ENCODE assay signal across 10 mouse cellular contexts in genomic region chr5:17689604-17690003, GRCm38 (mm10).
DNase-seq lines count a peak whose midpoint lies in the region; ATAC-seq and TF ChIP-seq lines count a peak whose summit lies in the region.
"Had no signal": no experiment of that assay in that cellular context is flagged by ENCODE, and none has a peak within 500 bp of the region (broad histone marks: within the 10 kb centered on the region; RNA-seq: fewer than 3 reads in every experiment).

No protein-coding gene starts in this region.

- intact Hi-C loops in heart, postnatal 14 days (cut with DNase I), result no loop called here

- H3K9me3 ChIP-seq in embryonic facial prominence, embryonic 11.5 days (replicated peaks; ENCODE audit: control insufficient read depth, low read length), result no peaks in the 10 kb centered on the region
- H3K9me3 ChIP-seq in embryonic facial prominence, embryonic 10.5 days, result no peaks in the 10 kb centered on the region
- no peaks in the 10 kb centered on the region for H3K9me3 ChIP-seq in hindbrain, embryonic 14.5 days (ENCODE audit: control insufficient read depth, low read length)

- H3K27me3 ChIP-seq in embryonic facial prominence, embryonic 11.5 days (ENCODE audit: control insufficient read depth, insufficient read depth, low read length), result no peaks in the 10 kb centered on the region
- no peaks in the 10 kb centered on the region for H3K27me3 ChIP-seq in embryonic facial prominence, embryonic 10.5 days (replicated peaks; ENCODE audit: low read depth, poor library complexity, severe bottlenecking)
- no peaks in the 10 kb centered on the region for H3K27me3 ChIP-seq in hindbrain, embryonic 14.5 days (ENCODE audit: control insufficient read depth, insufficient read depth, low read length)

- peak; percentile 19 for DNase-seq in embryonic facial prominence, embryonic 11.5 days (ENCODE audit: low spot score)
- DNase-seq in embryonic facial prominence, embryonic 10.5 days (ENCODE audit: low spot score), result no peak
- DNase-seq in brain, adult 2 months (ENCODE audit: low read depth, low spot score), result peak; percentile 13
- DNase-seq in heart, postnatal 14 days, result peak; percentile 15 to 22
- DNase-seq in lung, adult 2 months, result peak; percentile 6
- DNase-seq in cerebellum, postnatal 4 days (ENCODE audit: low spot score in 2 of 2), result no peak
- DNase-seq in cerebellum, postnatal 14 days, result no peak
- DNase-seq in hindbrain, embryonic 14.5 days (ENCODE audit: low spot score), result no peak
- DNase-seq: cerebellum, adult 8-10 months had no signal

- no peak for ATAC-seq in embryonic facial prominence, embryonic 11.5 days (replicated peaks; ENCODE audit: insufficient number of reproducible peaks, low FRiP score, low TSS enrichment, low read depth)
- ATAC-seq in hindbrain, embryonic 14.5 days (ENCODE audit: low FRiP score), result no peak

- TF ChIP-seq POLR2A in lung, adult 2 months (IDR thresholded peaks at IDR 0.05; ENCODE audit: borderline replicate concordance, extremely low read depth, low read depth, low read length), result no peak

- H3K4me2 ChIP-seq in embryonic facial prominence, embryonic 11.5 days (ENCODE audit: low read depth, low read length), result no peak overlapping the region
- no peak overlapping the region for H3K4me2 ChIP-seq in hindbrain, embryonic 14.5 days (replicated peaks)

- no peaks in the 10 kb centered on the region for H3K4me1 ChIP-seq in embryonic facial prominence, embryonic 11.5 days (ENCODE audit: control insufficient read depth, insufficient read depth, low read length)
- H3K4me1 ChIP-seq in embryonic facial prominence, embryonic 10.5 days, result peaks cover 5% of the 10 kb centered on the region; the same call in 1 of the 2 replicates
- no peaks in the 10 kb centered on the region for H3K4me1 ChIP-seq in lung, adult 2 months (ENCODE audit: control insufficient read depth, insufficient read depth, low read length)
- H3K4me1 ChIP-seq in hindbrain, embryonic 14.5 days (replicated peaks; ENCODE audit: control insufficient read depth, insufficient read depth, low read length), result no peaks in the 10 kb centered on the region

- no peak overlapping the region for H3K4me3 ChIP-seq in embryonic facial prominence, embryonic 11.5 days (ENCODE audit: low read depth, low read length)
- no peak overlapping the region for H3K4me3 ChIP-seq in embryonic facial prominence, embryonic 10.5 days
- H3K4me3 ChIP-seq in lung, adult 2 months (replicated peaks; ENCODE audit: extremely low read depth, low read depth, low read length), result no peak overlapping the region
- no peak overlapping the region for H3K4me3 ChIP-seq in hindbrain, embryonic 14.5 days (replicated peaks; ENCODE audit: low read length)

- no peaks in the 10 kb centered on the region for H3K36me3 ChIP-seq in embryonic facial prominence, embryonic 11.5 days (replicated peaks; ENCODE audit: control insufficient read depth, insufficient read depth, low read depth, low read length)
- no peaks in the 10 kb centered on the region for H3K36me3 ChIP-seq in embryonic facial prominence, embryonic 10.5 days (replicated peaks)
- H3K36me3 ChIP-seq in hindbrain, embryonic 14.5 days (replicated peaks; ENCODE audit: control insufficient read depth, insufficient read depth), result no peaks in the 10 kb centered on the region

- no peak overlapping the region for H3K9ac ChIP-seq in embryonic facial prominence, embryonic 11.5 days (replicated peaks; ENCODE audit: low read length)
- no peak overlapping the region for H3K9ac ChIP-seq in hindbrain, embryonic 14.5 days
- H3K9ac ChIP-seq: liver, embryonic 14.5 days had no signal

- H3K27ac ChIP-seq in embryonic facial prominence, embryonic 11.5 days (replicated peaks; ENCODE audit: low read depth, low read length), result no peak overlapping the region
- H3K27ac ChIP-seq in embryonic facial prominence, embryonic 10.5 days (replicated peaks), result no peak overlapping the region
- no peak overlapping the region for H3K27ac ChIP-seq in hindbrain, embryonic 14.5 days
- H3K27ac ChIP-seq: liver, embryonic 14.5 days had no signal

- 65% methylated on average over 5 of the region's 5 CpGs for WGBS in embryonic facial prominence, embryonic 11.5 days
- WGBS in embryonic facial prominence, embryonic 10.5 days, result 74% methylated on average over 5 of the region's 5 CpGs
- WGBS in lung, adult 2 months, result 43% methylated on average over 5 of the region's 5 CpGs
- WGBS in hindbrain, embryonic 14.5 days, result 76% methylated on average over 5 of the region's 5 CpGs

- TF ChIP-seq CTCF in lung, adult 2 months (IDR thresholded peaks at IDR 0.05; ENCODE audit: insufficient read depth, low read length), result no peak

Comparison
In these comparisons a context has a peak if more than half of its experiments do, and no peak if none do; other contexts are left out.
1. DNase-seq: peak in embryonic facial prominence, embryonic 11.5 days (single experiment), brain, adult 2 months (single experiment), heart, postnatal 14 days (2 of 2) and lung, adult 2 months (single experiment); none in embryonic facial prominence, embryonic 10.5 days (single experiment), cerebellum, postnatal 4 days (0 of 2), cerebellum, postnatal 14 days (0 of 2) and hindbrain, embryonic 14.5 days (single experiment).